Mouse (Mus musculus) liver, adult 2 months (tissue): ENCODE results near the gene Nes.

Source experiments
- CTCF ChIP-seq: fragments of 200-500 bp; IDR thresholded peaks from 2 replicates; pipeline ENCODE4 v1.5.1; 2011; ENCODE audit warnings: low read depth, low read length, control low read depth
- POLR2A ChIP-seq: fragments of 200-500 bp; IDR thresholded peaks from 2 replicates; pipeline ENCODE4 v1.6.1; 2011; ENCODE audit warnings: low read length, control low read depth; ENCODE audit not compliant: insufficient read depth; ENCODE audit errors: extremely low read depth

- TF ChIP-seq CTCF (no peak), POLR2A (no peak)
Observed at GRCm38 (mm10) chr3:87924996-87925395, 45.9 kb upstream of the Nes start.
